Mouse (Mus musculus) telencephalon, adult 2 months (tissue): ENCODE measurements around the gene Ndufa10.

Experiments used
- DNase-seq: peaks from one replicate; pipeline ENCODE4 v3.0.0-alpha.2; 2011; ENCODE audit warnings: low read depth, low spot score

Gene Ndufa10

DNA sequence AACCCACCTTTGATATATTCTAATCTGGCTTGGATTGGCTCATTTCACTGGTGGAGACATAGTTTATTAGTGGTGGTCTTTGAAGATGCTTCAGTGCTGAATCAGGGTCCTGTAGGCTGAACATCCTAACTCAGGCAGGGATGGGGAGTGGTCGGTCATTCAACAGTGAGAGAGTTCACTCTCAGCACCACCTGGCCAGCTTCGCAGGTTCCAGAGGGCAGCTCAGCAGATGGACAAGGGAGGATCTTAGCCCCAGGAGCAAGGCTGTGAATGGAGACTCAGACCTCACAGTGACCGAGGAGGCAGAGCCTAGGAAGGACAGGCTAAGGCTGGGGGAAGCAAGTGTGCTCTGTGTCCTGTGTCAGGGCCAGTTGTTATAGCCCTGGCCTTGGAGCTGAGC is 42.2 kb downstream of the Ndufa10 start:
- no peak for DNase-seq

GRCm38 (mm10) chr1:92430991-92431390 is 42.7 kb downstream of the Ndufa10 start:
- no peak for DNase-seq

DNA sequence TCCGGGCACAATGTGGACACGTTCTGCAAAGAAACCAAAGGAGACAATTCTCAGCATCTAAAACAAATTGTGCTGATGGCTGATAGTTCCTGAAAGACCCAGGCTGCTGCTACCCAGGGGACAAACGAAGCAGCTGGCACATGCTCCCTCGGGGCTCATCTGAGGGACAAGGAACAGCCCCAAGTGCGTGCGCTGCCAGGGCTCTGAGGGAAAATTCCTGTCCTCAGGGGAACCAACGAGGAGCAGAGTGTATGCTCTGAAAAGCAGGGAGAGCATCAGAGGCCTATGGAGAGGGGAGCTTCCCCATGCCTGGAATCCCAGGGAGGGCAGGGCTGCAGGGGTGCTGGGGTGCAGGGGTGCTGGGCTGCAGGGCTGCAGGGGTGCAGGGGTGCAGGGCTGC is 48.9 kb downstream of the Ndufa10 start:
- no peak for DNase-seq

- DNase-seq: no peak
Measured at GRCm38 (mm10) chr1:92405131-92405530, 68.5 kb downstream of the Ndufa10 start.

DNA sequence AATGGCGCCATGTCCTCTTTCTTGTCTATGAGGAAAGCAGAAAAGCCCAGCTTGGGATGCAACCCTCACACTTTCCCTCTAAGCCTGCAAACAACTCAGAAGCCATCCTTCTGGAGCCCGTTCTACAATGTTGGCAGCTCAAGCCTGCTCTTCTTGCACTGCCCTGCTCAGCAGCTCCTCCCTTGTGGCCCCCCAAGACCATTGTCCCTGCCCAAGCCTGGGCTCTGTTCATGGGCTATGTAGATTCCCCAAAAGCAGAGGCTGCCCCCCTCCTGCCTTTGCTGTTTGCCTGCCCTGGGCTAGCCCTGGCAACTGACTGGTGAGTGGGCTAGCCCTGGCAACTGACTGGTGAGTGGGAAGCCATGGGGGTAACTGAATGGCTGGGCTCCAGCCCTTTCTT is 73.1 kb downstream of the Ndufa10 start:
- DNase-seq: no peak

DNA sequence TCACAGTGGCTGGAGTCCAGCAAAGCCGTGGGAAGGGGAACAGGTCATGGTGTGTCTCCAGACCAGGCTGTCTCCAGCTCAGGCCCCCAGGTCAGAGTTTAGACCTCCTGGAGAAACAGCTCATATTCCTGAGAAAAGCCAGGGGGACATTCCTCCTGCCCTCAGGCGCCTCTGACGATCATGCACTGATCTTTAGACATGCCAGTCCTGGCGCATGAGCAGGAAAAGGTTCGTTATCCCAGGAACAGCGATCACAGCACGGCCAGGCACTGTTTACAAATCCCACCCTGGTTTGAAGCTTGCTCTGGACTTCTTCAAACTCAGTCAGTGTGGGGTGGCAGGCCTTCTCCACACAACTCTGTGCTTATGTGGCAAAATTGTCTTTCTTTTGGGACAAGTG is 75.1 kb downstream of the Ndufa10 start:
- no peak for DNase-seq

DNA sequence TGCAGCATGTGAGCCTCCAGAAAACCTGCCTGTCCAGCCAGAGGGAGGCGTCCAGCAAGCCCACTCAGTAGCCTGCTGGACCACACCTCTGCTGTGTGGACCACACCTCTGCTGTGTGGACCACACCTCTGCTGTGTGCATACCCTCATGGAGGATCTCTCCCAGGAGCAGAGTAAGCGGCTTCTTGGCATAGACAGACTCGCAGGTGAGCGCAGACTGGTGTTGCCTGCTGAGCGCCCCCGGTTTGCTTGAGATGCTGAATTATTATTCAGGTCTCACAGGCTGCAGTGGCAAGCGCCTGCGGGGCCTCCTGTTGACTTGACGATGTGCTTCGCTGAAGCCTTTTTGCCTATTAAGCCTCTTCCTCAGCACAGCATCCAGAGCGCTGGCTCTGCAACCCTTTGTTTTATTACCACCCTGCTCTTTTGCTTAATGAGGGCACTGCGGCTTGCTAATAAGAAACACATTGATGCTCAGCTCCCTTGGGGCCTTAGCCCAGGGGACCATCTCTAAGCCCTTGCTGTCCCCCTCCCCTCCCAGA is 76.1 kb downstream of the Ndufa10 start:
- DNase-seq: no peak

DNA sequence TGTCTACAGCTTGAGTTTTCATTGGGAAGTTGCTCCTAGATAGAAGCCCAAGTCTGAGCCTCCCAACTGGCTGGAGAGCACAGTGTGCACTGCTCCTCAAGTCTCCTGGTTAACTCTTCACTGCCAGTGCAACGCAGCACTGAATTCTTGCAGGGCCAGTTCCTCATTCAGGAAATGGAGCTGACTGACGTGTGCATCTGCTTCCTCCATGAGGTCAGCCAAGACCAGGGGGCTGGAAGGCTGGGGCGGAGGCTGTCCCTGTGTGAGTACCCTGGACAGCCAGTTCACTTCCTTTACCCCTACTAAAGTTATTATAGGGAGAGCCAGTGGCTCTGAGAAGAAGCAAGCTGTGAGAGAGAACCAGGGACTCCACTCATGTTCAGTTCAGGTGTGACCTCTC is 79.4 kb downstream of the Ndufa10 start:
- DNase-seq: no peak

DNA sequence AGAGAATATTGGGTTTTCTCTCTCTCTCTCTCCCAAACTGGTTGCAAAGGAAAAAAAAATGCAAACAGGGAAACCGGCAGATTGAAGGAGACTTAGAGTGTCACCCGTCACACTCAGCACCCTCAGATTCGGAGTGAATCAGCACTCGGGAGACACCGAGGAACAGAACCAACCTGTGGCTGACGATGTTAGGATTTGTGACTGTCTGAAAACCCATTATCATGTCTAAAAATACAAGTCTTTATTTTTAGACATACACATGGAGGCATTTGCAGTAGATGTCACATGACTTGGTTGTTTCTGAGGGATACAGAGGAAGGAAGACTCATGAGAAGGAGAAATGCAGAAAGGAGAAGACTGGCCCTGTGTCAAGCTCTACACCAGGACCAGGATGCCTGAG is 80.5 kb downstream of the Ndufa10 start:
- no peak for DNase-seq
